Mouse (Mus musculus) embryo, embryonic 10 days (tissue): ENCODE measurements at regions not wholly inside any gene's neighbourhood (a gene's known extent, or its start where the extent isn't known, plus 50 kb on each side); places are given as distances from the start of the nearest gene placed in this dataset.

Source experiments
- DNase-seq: peaks from one replicate; pipeline ENCODE4 v3.0.0-alpha.2; 2015; ENCODE audit warnings: low spot score

GRCm38 (mm10) chr6:17157270-17157669 lies 92.3 kb downstream of the Tes start:
- no peak for DNase-seq

DNA sequence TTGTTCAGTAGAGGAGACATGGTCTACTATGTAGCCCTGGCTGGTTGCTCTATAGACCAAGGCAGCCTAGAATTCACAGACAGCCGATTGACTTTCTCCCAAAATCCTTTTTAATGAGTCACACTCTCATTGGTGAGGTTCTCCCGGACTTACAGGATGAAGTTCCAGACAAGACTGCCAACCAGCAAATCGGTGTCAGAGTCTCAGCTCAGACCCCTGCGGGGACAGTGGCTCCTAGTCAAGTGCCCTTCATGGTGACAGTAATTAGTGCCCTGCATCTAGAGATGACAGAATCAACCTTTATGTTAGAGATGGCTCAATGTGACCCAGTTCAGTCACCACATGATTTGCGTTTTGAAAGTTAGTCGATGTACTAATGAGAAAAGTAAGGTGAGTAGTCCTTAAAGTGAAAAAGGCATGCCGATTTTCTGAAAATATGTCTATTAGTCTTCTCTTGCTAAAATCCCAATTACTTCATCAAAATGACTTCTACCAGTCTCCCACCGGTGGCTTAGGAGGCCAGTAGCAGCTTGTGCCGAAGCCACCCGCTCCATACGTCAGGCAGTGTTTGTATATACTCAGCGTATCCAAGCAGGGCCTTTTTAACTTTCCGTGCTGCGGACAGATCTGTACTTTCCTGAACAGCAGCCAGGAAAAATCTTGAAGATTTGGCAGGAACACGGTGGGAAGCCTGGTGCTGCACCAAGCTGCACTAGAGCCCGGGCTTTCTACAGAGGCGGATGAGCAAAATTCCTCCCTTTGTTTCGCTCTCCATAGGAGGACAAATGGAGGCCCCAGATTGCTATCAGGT lies 105.2 kb downstream of the Tes start:
- peak; percentile 31 for DNase-seq

- no peak for DNase-seq
Observed at GRCm38 (mm10) chr6:17170782-17171272, 105.9 kb downstream of the Tes start.

- DNase-seq = peak; percentile 72
Observed at GRCm38 (mm10) chr6:17171273-17172011, 106.5 kb downstream of the Tes start.

DNA sequence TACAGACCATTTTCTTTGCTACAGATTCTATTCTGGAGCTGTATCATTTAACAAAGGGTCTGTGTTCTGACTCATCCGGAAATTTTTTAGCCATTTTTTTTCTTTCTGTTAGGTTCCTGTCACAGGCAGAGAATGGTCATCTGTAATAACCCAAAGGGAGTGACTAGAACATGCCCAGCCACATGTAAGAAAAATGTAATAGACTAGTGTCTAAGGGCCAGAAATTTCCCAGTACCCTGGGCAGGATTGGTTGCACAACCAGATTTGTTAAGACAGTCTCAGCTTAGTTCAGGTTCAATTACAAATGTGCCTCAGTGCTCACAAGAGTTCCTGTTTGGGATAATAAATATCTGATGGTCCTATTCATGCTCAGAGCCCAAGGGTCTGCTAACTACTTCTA lies 107.1 kb downstream of the Tes start:
- DNase-seq = no peak

DNA sequence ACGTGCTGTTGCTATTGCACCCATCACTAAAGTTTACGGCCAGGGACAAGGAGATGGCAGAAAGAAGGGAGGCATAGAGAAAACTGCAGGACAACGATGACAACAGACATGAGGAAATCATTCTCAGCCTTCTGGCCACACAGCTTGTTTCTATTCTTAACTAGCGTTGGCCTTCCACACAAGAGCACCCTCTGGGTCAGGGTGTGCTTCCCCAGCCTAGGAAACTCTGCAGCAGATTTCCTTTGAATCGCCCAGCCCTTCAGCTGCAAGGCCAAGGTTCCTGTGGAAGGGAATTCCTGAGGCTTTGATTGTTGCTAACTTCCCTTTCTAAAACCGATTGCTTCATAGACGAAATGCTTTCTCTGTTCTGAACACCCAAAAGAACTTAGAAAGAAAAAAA lies 103.8 kb upstream of the Cav2 start:
- peak; percentile 12 for DNase-seq

DNA sequence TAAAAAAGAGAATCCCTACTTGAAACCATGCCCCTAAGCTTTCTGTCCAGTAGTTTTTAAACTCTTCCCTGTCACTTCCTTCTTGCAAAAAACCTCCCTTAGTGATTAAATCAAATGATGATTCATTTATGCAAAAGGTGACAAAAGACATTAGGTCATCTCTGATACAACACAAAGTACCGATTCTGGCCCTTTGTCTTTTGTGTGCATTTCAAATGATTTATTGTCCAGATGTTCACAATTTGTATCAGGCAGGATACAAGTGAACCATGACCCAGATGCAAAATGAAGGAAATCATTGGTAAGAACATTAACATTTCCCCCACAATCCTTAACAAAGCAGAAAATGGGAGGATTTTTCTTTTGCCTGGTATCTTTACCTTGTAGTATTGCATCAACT lies 101.5 kb upstream of the Cav2 start:
- no peak for DNase-seq

GRCm38 (mm10) chr6:17186604-17187003 lies 94.4 kb upstream of the Cav2 start:
- no peak for DNase-seq

DNA sequence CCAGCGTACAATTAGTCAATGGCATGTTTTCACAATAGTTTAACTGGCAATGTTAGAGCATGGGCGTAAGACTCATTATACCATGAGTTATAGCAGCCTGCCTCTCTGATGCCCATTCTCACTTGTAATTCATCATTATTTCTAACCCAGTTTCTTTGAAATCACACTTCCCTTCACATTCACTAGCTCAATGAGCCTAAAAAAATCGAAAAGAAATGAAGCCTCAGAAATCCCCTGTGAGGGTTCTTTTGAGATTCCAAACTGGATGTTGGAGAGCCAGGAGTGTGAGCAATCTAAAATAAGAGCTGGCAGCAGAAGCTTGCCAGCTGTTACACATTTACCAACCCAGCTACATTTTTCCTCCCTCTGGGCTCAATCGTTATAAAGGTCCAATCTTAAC lies 93.9 kb upstream of the Cav2 start:
- no peak for DNase-seq

DNA sequence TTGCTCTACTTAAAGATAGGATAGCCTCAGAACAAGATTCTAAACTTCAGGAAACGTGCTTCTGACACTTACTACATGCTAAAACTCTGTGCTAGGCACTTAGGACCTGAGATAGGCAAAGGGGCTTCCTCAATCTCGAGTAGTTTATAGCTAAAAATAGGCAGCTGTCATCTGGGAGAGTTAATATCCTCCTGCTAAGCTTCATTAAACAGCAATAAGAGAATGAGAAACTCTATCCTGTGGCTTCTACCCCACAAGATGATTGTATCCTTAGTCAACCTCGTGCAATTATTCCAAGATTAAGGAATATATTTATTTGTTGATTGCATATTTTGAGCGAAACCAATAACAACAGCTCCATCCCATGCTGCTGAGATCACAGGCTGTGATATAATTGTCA lies 85.4 kb upstream of the Cav2 start:
- DNase-seq = no peak

- DNase-seq = peak; percentile 27
Observed at GRCm38 (mm10) chr6:17197728-17198397, 83.1 kb upstream of the Cav2 start.

GRCm38 (mm10) chr6:17198876-17199275 lies 82.1 kb upstream of the Cav2 start:
- no peak for DNase-seq

DNA sequence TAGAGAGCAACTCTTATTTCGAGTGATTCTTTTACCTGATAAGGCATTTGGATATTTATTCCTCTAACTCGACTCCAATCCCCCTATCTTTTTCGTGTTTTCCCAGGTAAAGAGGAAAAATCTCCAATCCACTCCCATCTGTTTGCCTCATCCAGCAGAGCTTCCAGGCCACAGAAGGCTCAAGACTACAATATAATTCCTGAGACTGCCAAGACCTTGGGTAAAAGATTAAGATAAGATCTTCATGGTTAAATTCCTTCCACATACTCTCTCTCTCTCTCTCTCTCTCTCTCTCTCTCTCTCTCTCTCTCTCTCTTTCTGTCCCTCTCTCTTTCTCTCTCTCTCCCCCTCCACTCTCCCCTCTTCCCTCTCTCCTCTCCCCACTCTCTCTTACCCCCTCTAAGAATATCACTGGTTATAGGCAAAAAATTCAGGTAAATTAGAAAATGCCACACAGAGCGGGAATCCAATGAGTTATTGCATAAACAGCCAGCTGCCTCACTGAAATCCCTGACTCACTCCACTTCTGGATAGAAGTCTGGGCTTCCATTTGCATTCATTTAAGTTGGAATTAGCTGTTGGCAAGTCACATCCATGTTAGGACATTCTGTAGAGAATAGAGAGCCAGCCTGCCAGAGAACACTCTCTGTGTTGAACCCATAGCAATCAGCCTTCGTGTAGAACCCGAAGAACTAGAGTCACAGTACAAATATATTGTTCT lies 78.9 kb upstream of the Cav2 start:
- no peak for DNase-seq

GRCm38 (mm10) chr6:17203302-17203701 lies 77.7 kb upstream of the Cav2 start:
- no peak for DNase-seq

- no peak for DNase-seq
Observed at GRCm38 (mm10) chr6:17203900-17204686, 76.9 kb upstream of the Cav2 start.

DNA sequence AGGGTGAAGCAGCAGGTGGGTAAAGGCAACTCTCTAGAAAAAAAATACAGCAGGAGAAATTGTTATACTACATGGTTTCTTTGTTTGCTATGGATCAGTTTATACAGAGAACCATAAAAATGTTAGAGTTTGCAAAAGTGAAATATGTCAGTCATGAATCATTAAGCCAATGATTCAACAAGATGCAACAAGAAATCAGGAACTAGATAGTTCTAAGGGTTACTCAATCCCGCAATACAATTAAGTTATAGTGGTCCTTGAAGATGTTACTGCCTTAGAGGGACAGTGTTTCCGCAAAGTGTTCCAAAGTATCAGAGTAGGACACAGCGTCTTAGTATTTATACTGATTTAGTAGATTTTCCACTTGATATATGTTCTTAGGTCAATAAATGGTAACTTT lies 74.1 kb upstream of the Cav2 start:
- no peak for DNase-seq

DNA sequence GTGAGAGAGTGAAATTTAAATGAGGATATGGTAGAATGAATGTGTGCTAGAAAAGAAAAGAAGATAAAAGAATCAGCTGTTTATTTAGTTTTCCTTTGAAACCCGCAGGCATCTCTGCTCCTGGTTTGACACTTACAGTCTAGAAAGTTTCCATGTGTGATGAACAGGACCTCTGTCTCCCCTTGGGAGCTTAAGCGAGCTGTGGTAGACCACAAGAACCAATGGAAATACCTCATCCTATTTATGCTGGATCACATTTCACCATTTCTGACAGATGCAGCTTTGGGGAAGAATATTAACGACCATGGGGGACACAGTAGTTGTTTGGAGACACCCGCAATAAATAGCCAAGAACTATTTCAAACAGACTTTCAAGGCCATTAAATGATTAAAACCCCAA lies 71.2 kb upstream of the Cav2 start:
- DNase-seq = no peak

GRCm38 (mm10) chr6:17211346-17211745 lies 69.6 kb upstream of the Cav2 start:
- DNase-seq = no peak

DNA sequence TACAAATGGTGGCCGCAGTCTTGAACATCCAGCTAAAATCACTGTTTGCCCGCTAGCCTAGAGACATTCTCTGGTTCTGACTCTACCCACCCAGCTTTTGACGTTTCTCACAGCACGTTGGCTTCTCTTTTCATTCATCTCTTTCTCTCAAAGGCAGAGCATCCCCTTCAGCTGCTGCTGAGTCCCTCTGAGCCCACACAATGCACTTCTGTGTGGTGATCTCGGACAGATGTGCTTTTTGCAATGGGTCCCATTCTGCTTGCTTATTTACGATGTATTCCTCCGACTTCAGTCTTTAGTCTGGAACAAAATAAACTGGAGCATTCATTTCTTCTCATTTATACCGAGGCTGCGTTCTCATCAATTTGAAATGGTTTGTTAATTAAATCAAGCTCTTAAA lies 66.2 kb upstream of the Cav2 start:
- DNase-seq = no peak

DNA sequence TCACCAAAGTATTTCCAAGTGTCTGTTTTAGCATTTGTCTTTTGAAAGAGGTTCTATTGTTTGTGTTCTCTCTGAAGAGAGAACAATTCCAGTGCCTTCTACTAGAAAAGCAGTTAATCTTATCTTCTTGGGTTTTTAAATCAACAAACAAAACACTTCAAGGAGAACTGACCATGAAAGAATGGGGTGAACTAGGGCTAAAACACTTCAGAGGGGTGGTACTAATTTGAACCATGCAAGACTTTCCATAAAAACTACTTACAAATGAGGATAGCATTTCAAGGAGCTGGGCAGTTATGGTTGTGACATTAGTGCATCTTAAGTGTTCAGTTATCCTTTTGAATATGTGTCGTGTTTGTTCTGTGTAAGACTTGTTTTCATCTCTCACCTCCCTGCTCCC lies 64.5 kb upstream of the Cav2 start:
- no peak for DNase-seq

GRCm38 (mm10) chr6:17223744-17224143 lies 57.2 kb upstream of the Cav2 start:
- no peak for DNase-seq
